ENCODE assay signal across 14 mouse cellular contexts in the genomic region with DNA sequence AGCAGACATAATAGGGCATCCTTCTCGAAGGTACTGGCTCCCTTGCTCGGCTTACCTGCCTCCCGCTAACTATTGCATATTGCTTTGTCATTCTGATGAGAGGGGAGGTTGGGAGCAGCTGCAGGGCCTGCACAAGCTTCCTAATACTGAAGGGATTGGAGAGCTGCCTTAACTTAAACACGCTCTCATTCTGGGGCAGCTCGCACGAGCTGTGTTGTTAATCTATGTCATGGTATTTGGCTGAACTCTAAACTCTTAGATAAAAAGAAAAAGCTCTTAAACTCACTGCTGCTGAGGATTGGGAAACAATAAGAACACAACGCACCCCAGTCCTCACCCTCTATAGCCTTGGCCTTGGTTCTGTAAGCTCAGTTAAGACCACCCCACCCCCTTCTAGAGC.
DNase-seq lines count a peak whose midpoint lies in the region; ATAC-seq and TF ChIP-seq lines count a peak whose summit lies in the region.
"Had no signal": no experiment of that assay in that cellular context is flagged by ENCODE, and none has a peak within 500 bp of the region (broad histone marks: within the 10 kb centered on the region; RNA-seq: fewer than 3 reads in every experiment).

No protein-coding gene starts in this region.

- no peak for TF ChIP-seq POLR2A in thymus, adult 2 months (IDR thresholded peaks at IDR 0.05; ENCODE audit: control insufficient read depth, extremely low read depth, insufficient read depth, low read length, poor library complexity)

- H3K27me3 ChIP-seq in hindbrain, embryonic 14.5 days (ENCODE audit: control insufficient read depth, insufficient read depth, low read length) = no peaks in the 10 kb centered on the region
- no peaks in the 10 kb centered on the region for H3K27me3 ChIP-seq in hindbrain, embryonic 11.5 days (ENCODE audit: control insufficient read depth, insufficient read depth, low read length)
- H3K27me3 ChIP-seq in midbrain, embryonic 12.5 days = no peaks in the 10 kb centered on the region
- no peaks in the 10 kb centered on the region for H3K27me3 ChIP-seq in midbrain, embryonic 10.5 days (ENCODE audit: low read depth, poor library complexity, severe bottlenecking)
- H3K27me3 ChIP-seq in forebrain, embryonic 14.5 days (replicated peaks; ENCODE audit: control insufficient read depth, insufficient read depth, low read length) = no peaks in the 10 kb centered on the region
- no peaks in the 10 kb centered on the region for H3K27me3 ChIP-seq in neural tube, embryonic 15.5 days (replicated peaks)
- H3K27me3 ChIP-seq in thymus, adult 2 months (ENCODE audit: control insufficient read depth, insufficient read depth, low read length) = no peaks in the 10 kb centered on the region

- ATAC-seq in hindbrain, embryonic 14.5 days (ENCODE audit: low FRiP score) = 0 out of 2 replicates have a peak, but pooled peaks have one; percentile 34
- ATAC-seq in hindbrain, embryonic 11.5 days (ENCODE audit: low FRiP score) = no peak
- 0 out of 2 replicates have a peak, but pooled peaks have one; percentile 41 for ATAC-seq in midbrain, embryonic 12.5 days (ENCODE audit: low FRiP score, low read depth)
- peak; percentile 24; the same call in 1 of the 2 replicates for ATAC-seq in forebrain, embryonic 14.5 days
- ATAC-seq in neural tube, embryonic 15.5 days (ENCODE audit: low FRiP score) = peak; percentile 45; the same call in 1 of the 2 replicates
- ATAC-seq: inflammation-experienced regulatory T-cells, adult 6 months had no signal

- no peak for DNase-seq in hindbrain, embryonic 14.5 days (ENCODE audit: low spot score)
- DNase-seq in hindbrain, embryonic 11.5 days (ENCODE audit: low spot score) = no peak
- no peak for DNase-seq in midbrain, embryonic 10.5 days (ENCODE audit: low spot score)
- DNase-seq in forebrain, embryonic 14.5 days (ENCODE audit: low spot score) = peak; percentile 31
- DNase-seq in right cerebral cortex, postnatal 14 days = no peak
- DNase-seq in thymus, adult 2 months = no peak
- DNase-seq: cerebellum, adult 9-11 months; liver; right cerebral cortex, adult 18-20 months; thymus, postnatal 14 days had no signal

- no peak overlapping the region for H3K9ac ChIP-seq in hindbrain, embryonic 14.5 days
- no peak overlapping the region for H3K9ac ChIP-seq in hindbrain, embryonic 11.5 days (ENCODE audit: low read depth, low read length)
- H3K9ac ChIP-seq in midbrain, embryonic 12.5 days (replicated peaks) = no peak overlapping the region
- H3K9ac ChIP-seq in forebrain, embryonic 14.5 days (ENCODE audit: low read length) = no peak overlapping the region
- no peak overlapping the region for H3K9ac ChIP-seq in neural tube, embryonic 15.5 days (replicated peaks)

- H3K36me3 ChIP-seq in hindbrain, embryonic 14.5 days (replicated peaks; ENCODE audit: control insufficient read depth, insufficient read depth) = peaks cover 9% of the 10 kb centered on the region
- H3K36me3 ChIP-seq in hindbrain, embryonic 11.5 days (ENCODE audit: control insufficient read depth, insufficient read depth, low read length) = no peaks in the 10 kb centered on the region
- H3K36me3 ChIP-seq in midbrain, embryonic 12.5 days = peaks cover 14% of the 10 kb centered on the region
- peaks cover 18% of the 10 kb centered on the region for H3K36me3 ChIP-seq in midbrain, embryonic 10.5 days
- H3K36me3 ChIP-seq in forebrain, embryonic 14.5 days (ENCODE audit: control insufficient read depth, insufficient read depth, low read length) = peaks cover 8% of the 10 kb centered on the region; the same call in 1 of the 2 replicates
- H3K36me3 ChIP-seq in neural tube, embryonic 15.5 days = peaks cover 8% of the 10 kb centered on the region
- no peaks in the 10 kb centered on the region for H3K36me3 ChIP-seq in thymus, adult 2 months (ENCODE audit: control insufficient read depth, insufficient read depth, low read length)

- peak overlapping the region; percentile 68; the same call in 1 of the 2 replicates for H3K27ac ChIP-seq in hindbrain, embryonic 14.5 days
- no peak overlapping the region for H3K27ac ChIP-seq in hindbrain, embryonic 11.5 days (ENCODE audit: low read depth, low read length)
- H3K27ac ChIP-seq in midbrain, embryonic 12.5 days (replicated peaks) = no peak overlapping the region
- H3K27ac ChIP-seq in midbrain, embryonic 10.5 days (replicated peaks) = no peak overlapping the region
- 0 out of 2 replicates have a peak overlapping the region, but pooled peaks have one; percentile 33 for H3K27ac ChIP-seq in forebrain, embryonic 14.5 days (ENCODE audit: low read depth, low read length)
- peak overlapping the region; percentile 15 for H3K27ac ChIP-seq in neural tube, embryonic 15.5 days (replicated peaks)
- no peak overlapping the region for H3K27ac ChIP-seq in thymus, adult 2 months (ENCODE audit: control insufficient read depth, insufficient read depth, low read length)
- H3K27ac ChIP-seq: macrophage had no signal

- WGBS in hindbrain, embryonic 14.5 days = 38% methylated on average over 7 of the region's 7 CpGs
- 56% methylated on average over 7 of the region's 7 CpGs for WGBS in hindbrain, embryonic 11.5 days
- WGBS in midbrain, embryonic 12.5 days = 24% methylated on average over 7 of the region's 7 CpGs
- WGBS in midbrain, embryonic 10.5 days = 52% methylated on average over 7 of the region's 7 CpGs
- 17% methylated on average over 7 of the region's 7 CpGs for WGBS in forebrain, embryonic 14.5 days
- 27% methylated on average over 7 of the region's 7 CpGs for WGBS in neural tube, embryonic 15.5 days
- 95% methylated on average over 7 of the region's 7 CpGs for WGBS in thymus, adult 2 months

- H3K4me2 ChIP-seq in hindbrain, embryonic 14.5 days (replicated peaks) = no peak overlapping the region
- no peak overlapping the region for H3K4me2 ChIP-seq in hindbrain, embryonic 11.5 days (replicated peaks; ENCODE audit: low read depth, low read length)
- H3K4me2 ChIP-seq in midbrain, embryonic 12.5 days (replicated peaks) = no peak overlapping the region
- no peak overlapping the region for H3K4me2 ChIP-seq in forebrain, embryonic 14.5 days (ENCODE audit: low read length)
- H3K4me2 ChIP-seq in neural tube, embryonic 15.5 days = no peak overlapping the region

- H3K4me3 ChIP-seq in hindbrain, embryonic 14.5 days (replicated peaks; ENCODE audit: low read length) = no peak overlapping the region
- H3K4me3 ChIP-seq in hindbrain, embryonic 11.5 days (ENCODE audit: low read depth, low read length) = no peak overlapping the region
- no peak overlapping the region for H3K4me3 ChIP-seq in midbrain, embryonic 12.5 days
- no peak overlapping the region for H3K4me3 ChIP-seq in midbrain, embryonic 10.5 days
- H3K4me3 ChIP-seq in forebrain, embryonic 14.5 days (ENCODE audit: low read depth, low read length) = no peak overlapping the region
- no peak overlapping the region for H3K4me3 ChIP-seq in neural tube, embryonic 15.5 days (replicated peaks)
- H3K4me3 ChIP-seq in thymus, adult 2 months (ENCODE audit: control insufficient read depth, insufficient read depth, low read length) = no peak overlapping the region

- H3K4me1 ChIP-seq in hindbrain, embryonic 14.5 days (replicated peaks; ENCODE audit: control insufficient read depth, insufficient read depth, low read length) = peaks cover 5% of the 10 kb centered on the region; the same call in 1 of the 2 replicates
- H3K4me1 ChIP-seq in hindbrain, embryonic 11.5 days (replicated peaks; ENCODE audit: control insufficient read depth, insufficient read depth, low read length) = no peaks in the 10 kb centered on the region
- peaks cover 23% of the 10 kb centered on the region for H3K4me1 ChIP-seq in midbrain, embryonic 12.5 days
- peaks cover 26% of the 10 kb centered on the region for H3K4me1 ChIP-seq in midbrain, embryonic 10.5 days
- H3K4me1 ChIP-seq in forebrain, embryonic 14.5 days (ENCODE audit: control insufficient read depth, insufficient read depth, low read length) = peaks cover 22% of the 10 kb centered on the region
- H3K4me1 ChIP-seq in neural tube, embryonic 15.5 days = peaks cover 29% of the 10 kb centered on the region
- no peaks in the 10 kb centered on the region; the same call in 1 of the 2 replicates for H3K4me1 ChIP-seq in thymus, adult 2 months (replicated peaks; ENCODE audit: control insufficient read depth, insufficient read depth, low read length)

- H3K9me3 ChIP-seq in hindbrain, embryonic 14.5 days (ENCODE audit: control insufficient read depth, low read length) = no peaks in the 10 kb centered on the region
- no peaks in the 10 kb centered on the region for H3K9me3 ChIP-seq in hindbrain, embryonic 11.5 days (ENCODE audit: control insufficient read depth, low read length)
- H3K9me3 ChIP-seq in midbrain, embryonic 12.5 days = no peaks in the 10 kb centered on the region
- no peaks in the 10 kb centered on the region for H3K9me3 ChIP-seq in midbrain, embryonic 10.5 days (replicated peaks)
- H3K9me3 ChIP-seq in forebrain, embryonic 14.5 days (replicated peaks; ENCODE audit: control insufficient read depth, low read length) = no peaks in the 10 kb centered on the region
- no peaks in the 10 kb centered on the region for H3K9me3 ChIP-seq in neural tube, embryonic 15.5 days (replicated peaks)

- no peak for TF ChIP-seq CTCF in thymus, adult 2 months (IDR thresholded peaks at IDR 0.05; ENCODE audit: borderline replicate concordance, control insufficient read depth, extremely low read depth, insufficient read depth, low read length, poor library complexity)

Comparison
In these comparisons a context has a peak if more than half of its experiments do, and no peak if none do; other contexts are left out.
1. H3K27ac ChIP-seq: peak in hindbrain, embryonic 14.5 days (single experiment), forebrain, embryonic 14.5 days (single experiment) and neural tube, embryonic 15.5 days (single experiment); none in hindbrain, embryonic 11.5 days (single experiment), midbrain, embryonic 12.5 days (single experiment), midbrain, embryonic 10.5 days (single experiment) and thymus, adult 2 months (single experiment).